Mouse (Mus musculus): ENCODE results near the gene Zbtb34. TPM values are rescaled to one million over a fixed set of nuclear protein-coding genes. Genes with fewer than 3 reads are reported as not detected.

Zbtb34 gene
- polyA plus RNA-seq (2016; fragmentation: Nextera tagmentation; extraction: Ambion mirVana), result 10.2 and 11.1 TPM in 2 replicates

DNA sequence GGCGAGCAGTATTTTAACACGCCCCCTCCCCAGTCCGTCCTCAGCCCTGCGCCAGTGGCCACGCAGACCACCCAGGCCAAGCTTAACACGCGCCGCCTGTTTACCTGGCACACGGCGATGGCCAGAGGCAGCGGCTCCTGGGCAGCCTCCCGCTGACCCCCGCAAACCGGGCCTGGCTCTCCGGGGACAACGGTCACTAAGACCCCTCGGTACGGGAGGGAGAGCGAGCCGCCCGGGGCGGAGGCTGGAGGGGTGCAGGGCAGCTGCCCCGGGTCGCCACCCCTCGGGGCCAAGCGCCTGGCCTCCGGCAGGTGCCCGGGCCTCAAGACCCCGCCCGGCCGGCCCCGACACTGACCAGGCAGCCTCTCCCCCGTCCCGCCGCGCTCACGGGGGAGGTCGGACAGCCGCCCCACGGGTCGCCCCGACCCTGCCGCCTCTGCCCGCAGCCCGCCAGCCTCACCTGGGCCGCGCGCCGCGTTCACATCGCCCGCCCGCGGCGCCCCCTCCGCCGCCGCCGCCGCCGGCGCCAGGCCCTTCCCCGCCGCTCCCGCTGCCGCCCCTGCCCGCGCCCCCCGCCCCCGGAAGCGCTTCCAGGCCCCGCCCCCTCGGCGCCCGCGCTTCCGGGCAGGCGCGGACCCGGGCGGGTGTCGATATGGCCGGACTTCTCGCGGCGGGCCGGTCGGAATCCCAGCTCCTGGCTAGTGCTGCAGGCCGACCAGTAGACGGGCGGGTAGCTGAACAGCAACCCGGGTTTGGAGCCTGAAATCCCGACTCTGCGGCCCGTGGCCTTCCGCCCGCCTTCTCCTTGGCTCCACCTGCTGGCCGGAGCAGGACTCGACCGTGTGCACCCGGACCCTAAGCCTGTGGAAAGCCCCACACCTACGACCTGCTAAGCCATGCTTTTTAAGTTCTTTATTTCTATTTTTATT is at the start of gene Zbtb34:
TSS of gene Zbtb34 (minus strand) at position 554 of the 929 bp plus-strand sequence.
- peaks cover 5% of the 10 kb centered on the region; the same call in 1 of the 2 replicates for H3K36me3 ChIP-seq
- WGBS, result under 1% methylated on average over 60 of the region's 102 CpGs
- no peaks in the 10 kb centered on the region for H3K27me3 ChIP-seq
- H3K4me2 ChIP-seq (replicated peaks), result peak within 1 kb of the TSS; percentile 96
- peak within 1 kb of the TSS; percentile 99 for H3K4me3 ChIP-seq
- H3K4me1 ChIP-seq, result peaks cover 30% of the 10 kb centered on the region
- no peaks in the 10 kb centered on the region for H3K9me3 ChIP-seq
- peak within 1 kb of the TSS; percentile 97 for H3K9ac ChIP-seq (replicated peaks)
- ATAC-seq (ENCODE audit: low FRiP score, low read depth), result peak; percentile 76
- peak within 1 kb of the TSS; percentile 60 for H3K27ac ChIP-seq (replicated peaks)

DNA sequence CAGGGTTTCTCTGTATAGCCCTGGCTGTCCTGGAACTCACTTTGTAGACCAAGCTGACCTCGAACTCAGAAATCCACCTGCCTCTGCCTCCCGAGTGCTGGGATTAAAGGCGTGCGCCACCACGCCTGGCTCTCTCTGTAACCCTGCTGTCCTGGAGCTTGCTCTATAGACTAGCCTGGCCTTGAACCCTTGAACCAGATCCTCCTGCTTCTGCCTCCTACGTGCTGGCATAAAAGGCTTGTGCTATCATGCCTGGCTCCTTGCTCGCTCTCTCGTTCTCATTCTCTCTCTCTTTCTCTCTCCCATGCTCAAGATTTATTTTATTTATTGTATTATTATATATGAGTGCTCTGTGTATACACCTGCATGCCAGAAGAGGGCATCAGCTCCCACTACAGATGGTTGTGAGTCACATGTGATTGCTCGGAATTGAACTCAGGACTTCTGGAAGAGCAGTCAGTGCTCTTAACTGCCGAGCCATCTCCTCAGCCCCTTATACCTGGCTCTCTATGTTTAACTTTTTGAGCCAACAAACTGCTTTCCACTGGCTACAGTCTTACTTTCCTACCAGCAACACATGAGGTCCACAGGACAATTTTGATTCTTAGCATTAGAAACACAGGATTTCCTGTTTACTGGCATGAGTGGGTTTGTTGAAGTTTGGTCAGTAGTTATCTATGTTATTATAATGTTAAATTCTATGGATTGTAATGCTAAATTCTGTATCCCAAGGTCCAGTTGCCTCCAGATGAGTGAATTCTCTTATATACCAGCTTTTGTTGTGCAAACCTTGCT is 47.0 kb upstream of the Zbtb34 start:
- WGBS, result 91% methylated on average over 10 of the region's 10 CpGs
- no peak overlapping the region for H3K27ac ChIP-seq (replicated peaks)
- no peak overlapping the region for H3K4me2 ChIP-seq (replicated peaks)
- ATAC-seq (ENCODE audit: low FRiP score, low read depth), result no peak
- H3K4me1 ChIP-seq, result 0 out of 2 replicates have a peak, but pooled peaks cover 6% of the 10 kb centered on the region
- H3K36me3 ChIP-seq, result no peaks in the 10 kb centered on the region
- no peak overlapping the region for H3K9ac ChIP-seq (replicated peaks)
- H3K9me3 ChIP-seq, result no peaks in the 10 kb centered on the region
- no peaks in the 10 kb centered on the region for H3K27me3 ChIP-seq
- no peak overlapping the region for H3K4me3 ChIP-seq

DNA sequence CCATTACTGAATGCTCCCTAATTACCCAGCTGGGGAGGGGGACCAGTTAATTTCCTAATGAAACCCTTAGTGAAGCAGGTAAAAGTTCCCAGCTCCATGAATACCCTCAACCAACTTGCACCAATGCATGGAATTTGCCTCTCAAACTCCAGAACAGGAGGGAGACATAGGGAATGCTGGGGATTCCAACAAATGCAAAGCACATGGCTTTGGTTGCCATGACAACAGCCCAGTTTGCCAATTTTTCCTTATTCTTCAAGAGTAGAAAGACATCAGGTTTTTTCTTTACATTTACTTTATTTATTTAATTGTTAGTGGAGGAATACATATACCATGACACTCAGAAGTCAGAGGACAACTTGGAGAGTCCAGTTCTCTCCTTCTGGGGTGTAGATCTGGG is 44.8 kb upstream of the Zbtb34 start:
- ATAC-seq (ENCODE audit: low FRiP score, low read depth), result no peak
- Histone ChIP-seq H3K4me3 (no peak overlapping the region), H3K4me2 (replicated peaks) (no peak overlapping the region), H3K27me3 (0 out of 2 replicates have a peak, but pooled peaks cover 7% of the 10 kb centered on the region), H3K9ac (replicated peaks) (no peak overlapping the region), H3K9me3 (no peaks in the 10 kb centered on the region), H3K36me3 (no peaks in the 10 kb centered on the region), H3K4me1 (0 out of 2 replicates have a peak, but pooled peaks cover 2% of the 10 kb centered on the region), H3K27ac (replicated peaks) (no peak overlapping the region)

DNA sequence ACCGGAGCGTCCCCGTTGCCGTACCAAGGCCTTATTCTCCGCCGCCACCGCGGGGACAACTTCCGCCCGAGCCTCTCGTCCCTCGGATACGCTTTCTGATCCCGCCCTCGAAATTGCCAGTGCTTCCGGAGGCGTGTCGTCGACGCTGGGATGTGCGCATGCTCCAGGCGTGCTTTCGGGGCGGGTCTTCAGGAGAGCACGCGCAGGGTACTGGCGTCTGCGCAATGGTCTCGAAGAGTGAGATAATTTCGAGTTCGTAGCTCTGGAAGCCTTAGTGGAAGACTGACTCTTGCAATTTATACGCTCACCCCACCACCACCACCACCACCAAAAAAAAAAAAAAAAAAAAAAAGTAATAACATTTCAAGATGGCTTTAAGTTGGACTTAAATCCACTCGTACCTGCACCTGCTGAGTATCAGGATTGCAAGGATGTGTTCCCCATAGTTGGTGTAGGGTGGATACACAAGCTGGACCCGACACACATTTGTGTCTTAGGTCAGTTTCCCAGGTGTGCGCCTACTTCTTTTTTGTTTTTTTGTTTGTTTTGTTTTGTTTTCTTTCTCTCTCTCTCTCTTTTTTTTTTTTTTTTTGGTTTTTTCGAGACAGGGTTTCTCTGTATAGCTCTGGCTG is 37.5 kb upstream of the Zbtb34 start, which contains the start of gene Zbtb43:
TSS of gene Zbtb43 (minus strand) at position 94 of the 632 bp plus-strand sequence.
- no peaks in the 10 kb centered on the region for H3K9me3 ChIP-seq
- peak within 1 kb of the TSS; percentile 89 for H3K4me2 ChIP-seq (replicated peaks)
- peak within 1 kb of the TSS; percentile 58; the same call in 1 of the 2 replicates for H3K27ac ChIP-seq (replicated peaks)
- ATAC-seq (ENCODE audit: low FRiP score, low read depth), result peak; percentile 95
- H3K4me3 ChIP-seq, result peak within 1 kb of the TSS; percentile 95
- peaks cover 6% of the 10 kb centered on the region; the same call in 1 of the 2 replicates for H3K36me3 ChIP-seq
- peaks cover 30% of the 10 kb centered on the region for H3K4me1 ChIP-seq
- H3K9ac ChIP-seq (replicated peaks), result peak within 1 kb of the TSS; percentile 94
- 5% methylated on average over 36 of the region's 36 CpGs for WGBS
- peaks cover 15% of the 10 kb centered on the region for H3K27me3 ChIP-seq

DNA sequence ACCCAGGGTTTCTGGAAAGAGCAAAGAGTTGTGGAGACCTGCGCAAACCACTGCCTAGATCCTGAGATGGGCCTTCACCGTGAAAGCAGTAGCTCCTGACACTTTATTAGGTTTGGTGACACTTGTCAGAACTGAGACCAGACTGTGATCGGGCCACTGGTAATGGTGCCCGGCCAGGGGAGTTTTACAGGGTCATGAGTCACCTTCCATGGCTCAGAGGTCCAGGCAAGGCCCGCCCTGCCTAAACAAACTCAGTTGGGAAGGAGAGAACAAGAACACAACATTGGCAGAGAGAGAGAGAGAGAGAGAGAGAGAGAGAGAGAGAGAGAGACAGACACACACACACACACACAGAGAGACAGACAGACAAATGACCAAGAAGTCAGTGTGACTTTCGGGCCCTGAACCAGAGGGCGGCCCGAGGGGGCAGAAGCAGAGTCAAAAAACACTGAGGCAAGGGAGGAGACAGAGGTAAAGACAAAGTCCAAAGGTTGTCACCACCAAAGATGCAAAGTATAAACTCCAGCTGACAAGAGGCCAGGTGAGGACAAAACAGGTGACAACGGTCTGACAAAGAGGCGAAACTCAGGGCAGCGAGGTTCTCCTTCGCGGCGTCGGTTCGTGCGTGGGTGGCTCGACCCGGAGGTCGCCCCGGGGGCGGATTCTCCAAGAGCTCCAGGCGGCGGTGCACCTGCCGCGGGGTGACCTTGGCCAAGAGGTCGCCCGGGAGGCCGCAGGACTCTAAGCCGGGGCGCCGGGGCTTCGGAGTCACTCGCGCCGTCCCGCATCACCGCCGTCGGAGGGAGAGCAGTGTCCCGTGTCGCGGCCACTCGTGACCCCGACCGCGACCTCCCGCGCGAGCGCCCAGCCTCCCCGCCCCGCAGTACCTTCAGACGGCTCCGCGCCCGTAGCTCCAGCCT is 36.7 kb upstream of the Zbtb34 start:
- peak overlapping the region; percentile 89 for H3K4me2 ChIP-seq (replicated peaks)
- peak overlapping the region; percentile 95 for H3K4me3 ChIP-seq
- peaks cover 30% of the 10 kb centered on the region for H3K4me1 ChIP-seq
- H3K9ac ChIP-seq (replicated peaks), result peak overlapping the region; percentile 94
- H3K27me3 ChIP-seq, result peaks cover 12% of the 10 kb centered on the region
- no peaks in the 10 kb centered on the region for H3K9me3 ChIP-seq
- H3K36me3 ChIP-seq, result peaks cover 13% of the 10 kb centered on the region
- no peak for ATAC-seq (ENCODE audit: low FRiP score, low read depth)
- WGBS, result 8% methylated on average over 43 of the region's 57 CpGs
- peak overlapping the region; percentile 58; the same call in 1 of the 2 replicates for H3K27ac ChIP-seq (replicated peaks)

DNA sequence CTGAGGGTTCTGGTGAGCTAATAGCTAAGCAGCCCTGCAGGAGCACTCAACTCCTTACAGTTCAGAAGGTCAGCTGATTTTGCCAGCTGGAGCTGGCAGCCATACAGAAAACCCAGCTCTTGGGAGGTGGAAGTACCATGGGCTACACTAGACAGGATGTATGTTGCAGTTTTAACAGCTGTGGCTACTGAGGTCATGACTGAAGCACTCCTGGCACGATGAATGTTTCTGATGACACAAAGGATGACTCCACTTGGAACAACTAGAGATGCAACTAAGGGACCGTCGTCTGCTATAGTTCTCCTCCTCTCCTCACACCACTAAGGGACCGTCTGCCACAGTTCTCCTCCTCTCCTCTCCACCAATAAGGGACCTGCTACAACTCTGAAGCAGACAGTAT is 34.8 kb upstream of the Zbtb34 start:
- Histone ChIP-seq H3K9me3 (no peaks in the 10 kb centered on the region), H3K4me1 (peaks cover 30% of the 10 kb centered on the region), H3K27ac (replicated peaks) (no peak overlapping the region), H3K4me3 (no peak overlapping the region), H3K9ac (replicated peaks) (peak overlapping the region; percentile 7; the same call in 1 of the 2 replicates), H3K4me2 (replicated peaks) (no peak overlapping the region), H3K27me3 (peaks cover 8% of the 10 kb centered on the region), H3K36me3 (peaks cover 32% of the 10 kb centered on the region)
- no peak for ATAC-seq (ENCODE audit: low FRiP score, low read depth)
- WGBS, result 81% methylated on average over 4 of the region's 4 CpGs

DNA sequence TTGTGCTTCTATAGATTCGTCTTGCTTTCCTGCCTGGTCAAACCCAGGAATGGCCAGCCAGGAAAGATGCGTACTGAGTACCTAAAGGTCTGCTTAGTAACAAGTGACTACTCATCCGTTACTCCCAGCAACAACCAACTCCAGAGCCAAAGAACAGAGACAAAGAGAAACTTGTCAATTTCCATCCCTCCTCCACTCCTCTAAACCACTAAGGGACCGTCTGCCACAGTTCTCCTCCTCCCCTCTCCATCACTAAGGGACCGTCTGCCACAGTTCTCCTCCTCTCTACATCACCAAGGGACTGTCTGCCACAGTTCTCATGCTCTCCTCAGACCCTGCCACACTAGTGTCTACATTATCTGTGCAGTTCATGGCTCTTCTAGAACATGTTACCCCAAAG is 34.1 kb upstream of the Zbtb34 start:
- Histone ChIP-seq H3K9me3 (no peaks in the 10 kb centered on the region), H3K4me3 (no peak overlapping the region), H3K27me3 (peaks cover 7% of the 10 kb centered on the region), H3K4me2 (replicated peaks) (no peak overlapping the region), H3K36me3 (peaks cover 38% of the 10 kb centered on the region), H3K4me1 (peaks cover 30% of the 10 kb centered on the region), H3K27ac (replicated peaks) (no peak overlapping the region), H3K9ac (replicated peaks) (no peak overlapping the region)
- 47% methylated on average over 5 of the region's 5 CpGs for WGBS
- ATAC-seq (ENCODE audit: low FRiP score, low read depth), result no peak

DNA sequence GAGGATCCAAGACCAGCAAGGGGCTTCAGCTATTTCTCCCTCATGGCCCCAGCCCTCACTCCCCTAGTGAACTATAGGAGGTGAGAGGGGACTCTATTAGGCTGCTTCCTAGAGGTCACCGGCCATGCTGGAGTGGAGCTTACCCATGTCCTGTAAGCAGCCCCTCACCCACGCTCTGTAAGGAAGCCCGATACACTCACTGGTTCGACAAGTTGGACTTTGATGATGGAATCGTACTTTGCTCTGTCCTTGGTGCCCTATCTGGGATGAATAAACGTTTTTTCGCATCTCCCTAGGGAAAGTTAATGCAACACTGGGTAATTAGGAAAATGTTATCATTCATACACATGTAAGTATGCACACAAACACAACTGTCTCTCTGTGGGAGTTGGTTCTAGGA is 30.9 kb upstream of the Zbtb34 start:
- no peak overlapping the region for H3K27ac ChIP-seq (replicated peaks)
- no peak overlapping the region for H3K4me2 ChIP-seq (replicated peaks)
- no peak overlapping the region for H3K4me3 ChIP-seq
- 92% methylated on average over 7 of the region's 7 CpGs for WGBS
- no peak overlapping the region for H3K9ac ChIP-seq (replicated peaks)
- ATAC-seq (ENCODE audit: low FRiP score, low read depth), result no peak
- peaks cover 21% of the 10 kb centered on the region for H3K4me1 ChIP-seq
- H3K27me3 ChIP-seq, result no peaks in the 10 kb centered on the region
- H3K9me3 ChIP-seq, result no peaks in the 10 kb centered on the region
- H3K36me3 ChIP-seq, result peaks cover 55% of the 10 kb centered on the region

DNA sequence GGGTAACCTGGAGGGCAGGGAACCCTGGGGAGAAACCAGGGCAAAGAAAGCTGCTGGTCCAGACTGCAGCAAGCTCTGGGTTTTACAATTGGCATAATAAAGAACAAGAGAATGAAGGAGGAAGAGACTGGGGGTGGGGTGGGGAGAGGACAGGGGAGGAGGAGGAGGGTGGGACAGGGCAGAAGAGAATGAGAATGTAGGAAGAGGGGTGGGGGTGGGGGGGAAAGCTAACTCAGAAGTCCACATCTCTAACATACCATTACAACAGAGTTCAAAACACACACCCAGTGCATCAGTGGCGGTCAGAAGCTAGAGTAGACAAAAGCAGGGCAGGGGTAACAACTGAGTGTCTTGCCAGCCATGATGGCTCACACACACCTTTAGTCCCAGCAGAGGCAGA is 29.9 kb upstream of the Zbtb34 start:
- Histone ChIP-seq H3K27ac (replicated peaks) (no peak overlapping the region), H3K36me3 (peaks cover 58% of the 10 kb centered on the region), H3K9me3 (no peaks in the 10 kb centered on the region), H3K27me3 (no peaks in the 10 kb centered on the region), H3K4me1 (peaks cover 12% of the 10 kb centered on the region), H3K9ac (replicated peaks) (no peak overlapping the region), H3K4me3 (no peak overlapping the region), H3K4me2 (replicated peaks) (no peak overlapping the region)
- 93% methylated on average over 1 of the region's 1 CpGs for WGBS
- ATAC-seq (ENCODE audit: low FRiP score, low read depth), result no peak

DNA sequence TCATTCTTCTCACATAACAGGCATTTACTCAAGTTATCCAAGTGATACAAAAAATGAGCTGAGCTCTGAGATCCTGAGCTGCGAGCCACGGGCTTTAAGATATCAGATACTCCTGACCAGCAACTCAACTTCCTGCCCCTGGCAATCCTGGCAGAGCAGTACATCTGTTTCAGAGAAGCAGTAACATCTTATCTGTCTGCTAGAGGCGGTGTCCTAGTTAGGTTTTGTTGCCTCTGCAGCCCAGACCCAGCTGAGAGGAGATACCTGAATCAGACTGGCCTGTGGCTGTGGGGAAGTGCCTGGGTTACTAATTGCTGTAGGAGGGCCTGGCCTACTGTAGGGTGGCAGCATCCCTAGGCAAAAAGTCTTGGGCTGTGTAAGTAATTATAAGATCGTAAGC is 28.5 kb upstream of the Zbtb34 start:
- Histone ChIP-seq H3K4me1 (0 out of 2 replicates have a peak, but pooled peaks cover 2% of the 10 kb centered on the region), H3K27me3 (no peaks in the 10 kb centered on the region), H3K4me2 (replicated peaks) (no peak overlapping the region), H3K27ac (replicated peaks) (no peak overlapping the region), H3K36me3 (peaks cover 70% of the 10 kb centered on the region), H3K9ac (replicated peaks) (no peak overlapping the region), H3K4me3 (no peak overlapping the region), H3K9me3 (no peaks in the 10 kb centered on the region)
- WGBS, result 97% methylated on average over 4 of the region's 4 CpGs
- ATAC-seq (ENCODE audit: low FRiP score, low read depth), result no peak

DNA sequence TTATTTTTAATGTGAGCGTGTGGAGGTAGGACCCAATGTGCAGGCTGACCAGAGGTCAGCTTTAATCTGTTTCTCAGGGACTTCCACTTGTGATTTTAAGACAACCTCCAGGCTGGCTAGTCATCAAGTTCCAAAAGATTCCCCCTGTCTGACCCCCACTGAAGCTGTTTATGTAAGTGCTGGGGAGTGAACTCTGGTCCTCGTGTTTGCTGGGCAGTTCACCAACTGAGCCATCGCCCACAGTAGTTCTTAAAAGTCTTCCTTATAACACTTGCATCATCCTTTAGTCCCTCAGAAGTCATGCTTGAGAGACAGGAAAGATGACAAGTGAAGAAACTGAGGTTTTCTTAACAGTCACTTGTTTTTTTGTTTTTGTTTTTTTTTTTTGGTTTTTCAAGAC is 25.6 kb upstream of the Zbtb34 start:
- Histone ChIP-seq H3K4me1 (no peaks in the 10 kb centered on the region), H3K9me3 (no peaks in the 10 kb centered on the region), H3K27me3 (no peaks in the 10 kb centered on the region), H3K4me3 (no peak overlapping the region), H3K9ac (replicated peaks) (no peak overlapping the region), H3K27ac (replicated peaks) (no peak overlapping the region), H3K36me3 (peaks cover 76% of the 10 kb centered on the region), H3K4me2 (replicated peaks) (no peak overlapping the region)
- no peak for ATAC-seq (ENCODE audit: low FRiP score, low read depth)
- WGBS, result 83% methylated on average over 3 of the region's 3 CpGs

Measured in midbrain, embryonic 12.5 days (tissue).